Mouse (Mus musculus) layer of hippocampus, adult 11-12 months (tissue): ENCODE measurements around the gene Map3k20.

Experiments used
- DNase-seq: peaks from one replicate; pipeline ENCODE4 v3.0.0; 2022; ENCODE audit warnings: low spot score

Gene Map3k20

DNA sequence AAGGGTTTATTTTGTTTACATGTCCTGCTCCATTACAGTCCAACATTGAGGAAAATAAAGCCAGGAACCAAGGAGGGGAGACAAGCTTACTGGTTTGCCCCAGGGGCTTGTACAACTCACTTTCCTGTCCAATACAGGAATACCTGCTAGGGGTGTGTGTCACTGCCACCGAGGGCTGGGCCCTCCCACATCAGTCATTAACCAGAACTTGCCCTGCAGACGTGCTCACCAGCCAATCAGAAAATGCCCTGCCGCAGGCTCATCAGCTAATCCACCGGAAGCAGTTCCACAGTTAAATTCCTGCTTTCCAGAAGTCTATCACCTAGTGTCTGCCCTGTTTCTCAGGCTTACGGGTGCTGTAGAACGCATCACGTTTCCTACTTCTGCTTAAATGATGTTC, 206.2 kb downstream of the Map3k20 start:
- no peak for DNase-seq
